Mouse (Mus musculus): ENCODE measurements around the gene Pno1.
"Not testable (repeated sequence)": the region's sequence is repeated elsewhere in the genome, so short reads cannot be mapped to it uniquely, and the experiment has no call there.

Pno1 gene

GRCm38 (mm10) chr11:17211258-17212140 is at the start of gene Pno1:
Pno1 (minus strand) TSS chr11:17211568.
- peak; percentile 98 for DNase-seq

GRCm38 (mm10) chr11:17257861-17258260 is 46.5 kb upstream of the Pno1 start:
- DNase-seq: peak; percentile 55

GRCm38 (mm10) chr11:17257443-17257842 is 46.1 kb upstream of the Pno1 start, which contains the start of gene C1d:
C1d (plus strand) TSS chr11:17257579.
- peak; percentile 98 for DNase-seq

- peak; percentile 26 for DNase-seq
Observed at GRCm38 (mm10) chr11:17256813-17257365, 45.5 kb upstream of the Pno1 start.

- no peak for DNase-seq
Observed at GRCm38 (mm10) chr11:17248715-17249114, 37.3 kb upstream of the Pno1 start.

- DNase-seq: not testable (repeated sequence)
Observed at GRCm38 (mm10) chr11:17238598-17238997, 27.2 kb upstream of the Pno1 start.

- no peak for DNase-seq
Observed at GRCm38 (mm10) chr11:17236449-17237037, 25.2 kb upstream of the Pno1 start.

- no peak for DNase-seq
Observed at GRCm38 (mm10) chr11:17232792-17233191, 21.4 kb upstream of the Pno1 start.

GRCm38 (mm10) chr11:17221126-17221525 is 9.8 kb upstream of the Pno1 start:
- no peak for DNase-seq

GRCm38 (mm10) chr11:17215475-17215874 is 4.1 kb upstream of the Pno1 start:
- DNase-seq: no peak

- no peak for DNase-seq
Observed at GRCm38 (mm10) chr11:17212903-17213509, 1.6 kb upstream of the Pno1 start.

GRCm38 (mm10) chr11:17212141-17212495 is 750 bp upstream of the Pno1 start:
- no peak for DNase-seq

GRCm38 (mm10) chr11:17202481-17202880 is 8.9 kb downstream of the Pno1 start:
- no peak for DNase-seq

- no peak for DNase-seq
Observed at GRCm38 (mm10) chr11:17200936-17201335, 10.4 kb downstream of the Pno1 start.

- no peak for DNase-seq
Observed at GRCm38 (mm10) chr11:17199840-17200501, 11.4 kb downstream of the Pno1 start.

GRCm38 (mm10) chr11:17199170-17199569 is 12.2 kb downstream of the Pno1 start:
- DNase-seq: no peak

GRCm38 (mm10) chr11:17192151-17192844 is 19.1 kb downstream of the Pno1 start:
- no peak for DNase-seq

GRCm38 (mm10) chr11:17188786-17189185 is 22.6 kb downstream of the Pno1 start:
- no peak for DNase-seq

- DNase-seq: no peak
Observed at GRCm38 (mm10) chr11:17187649-17188048, 23.7 kb downstream of the Pno1 start.

- DNase-seq: no peak
Observed at GRCm38 (mm10) chr11:17183165-17183564, 28.2 kb downstream of the Pno1 start.

- DNase-seq: no peak
Observed at GRCm38 (mm10) chr11:17181807-17182206, 29.6 kb downstream of the Pno1 start, which contains the start of gene Wdr92. Wdr92 (plus strand) TSS chr11:17182107.

GRCm38 (mm10) chr11:17180753-17181152 is 30.6 kb downstream of the Pno1 start:
- no peak for DNase-seq

All from kidney, postnatal 10 days (tissue).